Mouse (Mus musculus): Measurements from ENCODE around the gene Myg1.

The Myg1 gene

GRCm38 (mm10) chr15:102336946-102337345 is 5.4 kb downstream of the Myg1 start:
- in situ Hi-C loops (cut with MboI; ENCODE audit: low pct_unique_long_range_greater_than_20kb in 1 of 2, low sequenced_read_pairs in 2 of 2, unreplicated experiment in 1 of 2): no loop called here

DNA sequence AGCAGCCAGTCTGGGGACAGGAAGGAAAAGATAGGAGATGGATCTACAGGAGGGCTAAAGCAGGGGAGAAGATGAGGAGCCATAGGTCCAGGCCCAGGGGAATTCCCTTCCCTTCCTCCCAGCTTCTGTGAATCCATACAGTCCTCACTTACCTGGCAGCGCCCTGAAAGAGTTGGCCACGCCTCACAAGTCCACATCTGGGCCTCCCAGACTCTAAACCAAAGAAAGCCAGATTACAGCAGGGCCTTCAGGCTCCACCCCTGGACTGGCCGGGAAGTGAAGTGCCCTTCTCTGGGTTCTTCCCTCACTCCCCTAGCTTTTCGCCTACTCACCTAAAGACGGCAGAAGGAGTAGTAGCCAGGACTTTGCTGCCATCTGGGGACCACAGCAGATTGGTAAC is 8.1 kb downstream of the Myg1 start:
- in situ Hi-C loops (cut with MboI; ENCODE audit: low pct_unique_long_range_greater_than_20kb in 1 of 2, low sequenced_read_pairs in 2 of 2, unreplicated experiment in 1 of 2): no loop called here

GRCm38 (mm10) chr15:102341580-102341979 is 10.1 kb downstream of the Myg1 start:
- in situ Hi-C loops (cut with MboI; ENCODE audit: low pct_unique_long_range_greater_than_20kb in 1 of 2, low sequenced_read_pairs in 2 of 2, unreplicated experiment in 1 of 2): no loop called here

DNA sequence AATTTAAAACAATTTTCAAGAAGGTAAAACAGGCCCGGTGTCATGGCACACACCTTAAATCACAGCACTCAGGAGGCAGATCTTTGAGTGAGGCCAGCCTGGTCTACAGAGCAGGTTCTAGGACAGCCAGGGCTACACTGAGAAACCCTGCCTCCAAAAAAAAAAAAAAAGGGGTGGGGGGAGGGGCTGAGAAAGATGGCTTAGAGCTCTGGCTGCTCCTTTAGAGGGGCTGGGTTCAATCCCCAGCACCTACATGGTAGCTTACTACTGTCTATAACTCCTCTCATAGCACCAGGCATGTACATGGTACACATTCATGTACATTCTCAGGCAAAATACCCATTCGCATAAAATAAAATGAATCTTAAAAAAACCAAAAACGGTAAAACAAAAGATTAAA is 13.0 kb downstream of the Myg1 start:
- in situ Hi-C loops (cut with MboI; ENCODE audit: low pct_unique_long_range_greater_than_20kb in 1 of 2, low sequenced_read_pairs in 2 of 2, unreplicated experiment in 1 of 2): no loop called here

- in situ Hi-C loops (cut with MboI; ENCODE audit: low pct_unique_long_range_greater_than_20kb in 1 of 2, low sequenced_read_pairs in 2 of 2, unreplicated experiment in 1 of 2): no loop called here
Observed at GRCm38 (mm10) chr15:102346444-102346843, 14.9 kb downstream of the Myg1 start.

DNA sequence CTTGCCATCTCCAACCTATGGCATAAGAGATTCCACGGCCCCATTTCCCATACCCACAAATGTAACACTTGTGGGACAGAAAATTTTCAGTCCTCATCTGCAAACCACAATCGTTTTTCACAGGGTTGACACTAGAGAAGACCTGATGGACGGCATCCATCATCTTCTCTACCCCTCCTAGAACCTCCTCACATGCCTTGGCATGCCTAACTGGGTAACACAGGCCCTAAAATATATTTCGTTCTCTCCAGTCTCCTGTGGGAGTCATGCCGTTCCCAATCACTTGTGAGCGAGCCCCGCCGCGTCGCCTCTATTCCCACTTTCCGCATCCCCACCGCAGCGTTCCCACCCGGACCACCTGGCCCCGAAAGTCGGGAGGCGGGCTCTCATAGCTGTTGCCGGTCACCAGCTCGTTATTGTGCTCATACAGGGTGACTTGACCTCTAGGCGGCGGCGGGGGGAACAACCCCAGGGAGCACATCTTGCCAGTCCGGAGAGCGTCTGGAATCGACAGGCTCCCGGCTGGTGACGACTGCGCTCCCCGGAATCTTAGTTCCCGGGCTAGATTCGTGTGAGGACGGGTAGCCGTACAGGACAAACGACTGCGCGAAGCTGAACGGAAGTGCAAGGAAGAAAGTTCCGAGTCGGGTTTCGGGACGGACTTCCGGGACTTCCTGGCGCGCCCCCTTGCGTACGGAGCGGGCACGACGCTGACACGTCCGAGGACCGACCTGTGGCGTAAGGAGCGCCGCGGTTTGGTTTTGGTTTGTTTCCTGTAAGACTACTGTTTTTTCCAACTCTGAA is 18.8 kb downstream of the Myg1 start, which contains the start of gene Aaas:
Aaas (minus strand) TSS at position 634 of the 804 bp plus-strand sequence.
- in situ Hi-C loops (cut with MboI; ENCODE audit: low pct_unique_long_range_greater_than_20kb in 1 of 2, low sequenced_read_pairs in 2 of 2, unreplicated experiment in 1 of 2): no loop called here

DNA sequence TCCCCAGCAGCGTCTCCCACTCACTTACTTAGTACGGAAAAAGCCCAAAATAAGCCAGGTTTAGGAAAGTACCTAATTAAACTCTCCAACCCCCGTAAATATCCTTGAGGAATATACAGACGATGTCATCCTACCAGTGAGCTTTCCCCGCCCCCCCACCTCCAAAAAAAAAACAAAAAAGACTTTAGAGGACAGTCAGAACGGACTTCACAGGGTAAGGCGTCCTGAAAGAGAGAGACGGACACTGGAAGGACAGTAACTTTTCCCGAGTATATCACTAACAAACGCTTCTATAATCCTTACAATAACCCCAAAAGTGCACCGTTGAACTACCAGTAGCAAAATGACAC is 19.4 kb downstream of the Myg1 start:
- in situ Hi-C loops (cut with MboI; ENCODE audit: low pct_unique_long_range_greater_than_20kb in 1 of 2, low sequenced_read_pairs in 2 of 2, unreplicated experiment in 1 of 2): no loop called here

- in situ Hi-C loops (cut with MboI; ENCODE audit: low pct_unique_long_range_greater_than_20kb in 1 of 2, low sequenced_read_pairs in 2 of 2, unreplicated experiment in 1 of 2): no loop called here
Observed at GRCm38 (mm10) chr15:102352177-102352576, 20.7 kb downstream of the Myg1 start.

DNA sequence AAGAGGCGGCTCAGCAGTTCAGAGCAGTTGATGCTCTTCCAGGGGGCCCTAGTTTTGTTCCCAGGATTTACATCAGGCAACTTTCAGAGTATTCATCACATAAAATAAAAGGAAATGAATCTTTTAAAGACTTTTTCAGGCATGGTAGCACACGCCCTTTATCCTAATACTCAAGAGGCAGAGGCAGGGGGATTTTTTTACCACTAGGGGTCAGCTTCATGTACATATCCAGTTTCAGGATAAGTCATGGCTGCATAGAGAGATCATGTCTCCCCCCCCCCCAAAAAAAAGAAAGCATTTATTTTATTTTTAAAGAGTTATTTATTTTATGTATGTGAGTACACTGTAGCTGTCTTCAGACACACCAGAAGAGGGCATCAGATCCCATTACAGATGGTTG is 22.5 kb downstream of the Myg1 start:
- in situ Hi-C loops (cut with MboI; ENCODE audit: low pct_unique_long_range_greater_than_20kb in 1 of 2, low sequenced_read_pairs in 2 of 2, unreplicated experiment in 1 of 2): no loop called here

DNA sequence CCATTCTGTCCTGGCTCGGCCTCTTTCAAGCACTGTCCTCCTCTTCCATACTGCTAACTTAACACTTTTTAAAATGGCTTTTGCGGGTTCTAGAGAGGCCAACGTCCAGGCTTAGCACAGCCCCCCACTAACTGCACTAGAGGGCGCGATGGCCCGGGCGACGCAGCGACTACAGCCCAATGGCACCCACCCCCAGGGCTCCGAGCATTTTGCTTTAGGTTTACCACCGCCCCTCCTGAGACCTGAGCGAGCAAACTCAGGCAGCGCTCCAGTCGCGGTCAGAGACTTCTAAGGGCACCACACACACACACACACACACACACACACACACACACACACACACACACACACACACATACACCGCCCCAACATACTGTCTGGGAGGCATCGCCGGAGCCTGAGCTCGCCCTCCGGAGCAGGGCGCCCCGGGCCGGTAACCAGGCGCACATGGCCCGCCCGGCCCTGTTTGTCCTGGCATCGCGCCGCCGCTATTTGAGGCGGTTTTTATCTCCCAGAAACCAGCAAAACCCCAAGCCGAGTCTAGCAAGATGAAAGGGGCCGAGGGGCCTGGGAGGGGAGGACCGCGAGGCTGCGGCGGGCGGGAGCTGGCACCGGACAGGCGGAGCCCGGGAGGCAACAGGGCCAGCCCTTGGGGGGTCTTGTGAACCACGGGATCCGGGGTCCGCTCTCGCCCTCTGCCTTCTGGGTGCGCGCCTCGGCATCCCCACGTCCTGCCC is 23.8 kb downstream of the Myg1 start:
- in situ Hi-C loops (cut with MboI; ENCODE audit: low pct_unique_long_range_greater_than_20kb in 1 of 2, low sequenced_read_pairs in 2 of 2, unreplicated experiment in 1 of 2): no loop called here

DNA sequence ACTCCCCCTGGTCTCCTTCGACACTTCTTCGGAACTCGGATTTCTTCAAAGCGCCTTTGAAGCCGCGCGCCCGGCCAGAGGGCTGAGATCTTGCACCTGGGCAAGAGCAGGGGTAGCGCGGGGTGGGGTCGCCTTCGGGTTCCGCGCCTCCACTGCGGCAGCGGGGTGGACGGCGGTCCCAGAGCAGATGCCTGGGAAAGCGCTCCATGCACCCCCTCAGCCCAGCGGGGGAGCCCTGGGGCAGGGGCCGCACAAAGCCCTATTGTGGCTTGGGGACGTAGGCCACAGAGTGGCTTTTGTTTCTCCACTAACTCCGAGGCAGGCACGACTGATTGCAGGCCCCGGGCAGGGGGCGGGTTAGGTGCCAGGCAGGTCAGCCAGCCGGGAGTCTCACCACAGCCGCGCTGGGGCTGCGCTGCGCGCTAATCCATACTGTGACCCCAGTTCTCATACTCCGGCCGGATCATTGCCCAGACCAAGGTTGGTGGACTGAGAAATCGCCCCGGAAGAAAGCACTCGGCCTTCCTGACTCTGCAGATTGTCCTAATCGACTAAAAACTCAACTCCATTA is 24.4 kb downstream of the Myg1 start:
- in situ Hi-C loops (cut with MboI; ENCODE audit: low pct_unique_long_range_greater_than_20kb in 1 of 2, low sequenced_read_pairs in 2 of 2, unreplicated experiment in 1 of 2): no loop called here

DNA sequence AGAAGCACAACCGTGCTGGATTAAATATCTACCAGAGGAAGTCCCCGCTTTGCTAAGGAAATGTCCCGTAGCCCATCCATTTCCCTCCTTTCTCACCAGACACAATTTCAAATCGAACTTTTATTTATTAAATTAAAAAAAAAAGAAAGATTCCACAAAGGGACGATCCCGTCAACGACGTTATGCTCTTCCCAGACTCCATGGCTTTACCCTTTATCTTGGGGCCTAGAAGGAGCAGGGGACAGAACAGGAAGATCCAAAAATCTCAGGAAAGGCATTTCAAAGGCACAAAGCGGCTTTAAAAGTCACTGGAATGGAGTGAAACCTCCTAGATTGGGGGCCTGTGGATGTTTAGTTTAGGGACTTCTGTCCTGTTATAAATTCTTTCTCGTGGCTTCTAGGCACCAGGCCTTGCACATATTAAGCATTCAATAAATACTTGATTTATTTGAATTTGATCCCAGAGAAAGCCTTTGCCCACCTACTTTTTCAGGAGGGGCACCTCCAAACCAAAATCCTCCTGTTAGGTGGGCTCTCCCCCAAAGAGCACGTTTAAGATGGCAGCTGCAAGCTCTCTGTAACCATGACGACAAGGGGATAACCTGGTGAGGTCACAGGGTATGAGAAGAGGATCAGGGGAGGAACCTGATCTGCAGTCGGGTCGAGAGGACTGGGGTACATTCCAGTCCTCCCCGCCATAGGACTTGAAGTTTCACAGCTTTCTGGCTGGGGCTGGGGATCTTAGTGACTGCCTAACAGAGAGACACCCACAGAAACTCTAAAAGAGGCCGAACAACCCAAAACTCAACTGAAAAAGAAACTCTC is 25.2 kb downstream of the Myg1 start:
- in situ Hi-C loops (cut with MboI; ENCODE audit: low pct_unique_long_range_greater_than_20kb in 1 of 2, low sequenced_read_pairs in 2 of 2, unreplicated experiment in 1 of 2): no loop called here

- in situ Hi-C loops (cut with MboI; ENCODE audit: low pct_unique_long_range_greater_than_20kb in 1 of 2, low sequenced_read_pairs in 2 of 2, unreplicated experiment in 1 of 2): no loop called here
Observed at GRCm38 (mm10) chr15:102358126-102358525, 26.6 kb downstream of the Myg1 start.

- in situ Hi-C loops (cut with MboI; ENCODE audit: low pct_unique_long_range_greater_than_20kb in 1 of 2, low sequenced_read_pairs in 2 of 2, unreplicated experiment in 1 of 2): no loop called here
Observed at GRCm38 (mm10) chr15:102358834-102359233, 27.3 kb downstream of the Myg1 start.

DNA sequence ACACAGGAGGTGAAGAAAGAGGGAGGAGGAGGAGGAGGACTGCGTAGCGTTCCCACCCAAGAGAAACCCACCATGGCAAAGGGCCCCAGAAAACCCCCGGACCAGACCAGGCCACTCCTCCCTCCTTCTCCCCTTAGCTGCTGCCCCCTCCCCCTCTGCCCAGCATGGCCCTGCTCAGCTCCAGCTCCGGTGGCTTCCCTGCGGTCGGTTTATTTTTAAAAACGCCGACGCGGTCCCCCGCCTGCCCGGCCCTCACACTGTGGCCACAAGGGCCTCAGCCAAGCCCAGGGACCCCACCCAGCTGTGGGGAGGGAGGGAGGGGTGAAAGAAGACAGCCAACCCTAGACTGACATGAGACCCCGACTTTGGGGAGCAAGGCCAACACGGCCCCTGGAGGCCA is 31.1 kb downstream of the Myg1 start:
- in situ Hi-C loops (cut with MboI; ENCODE audit: low pct_unique_long_range_greater_than_20kb in 1 of 2, low sequenced_read_pairs in 2 of 2, unreplicated experiment in 1 of 2): no loop called here

DNA sequence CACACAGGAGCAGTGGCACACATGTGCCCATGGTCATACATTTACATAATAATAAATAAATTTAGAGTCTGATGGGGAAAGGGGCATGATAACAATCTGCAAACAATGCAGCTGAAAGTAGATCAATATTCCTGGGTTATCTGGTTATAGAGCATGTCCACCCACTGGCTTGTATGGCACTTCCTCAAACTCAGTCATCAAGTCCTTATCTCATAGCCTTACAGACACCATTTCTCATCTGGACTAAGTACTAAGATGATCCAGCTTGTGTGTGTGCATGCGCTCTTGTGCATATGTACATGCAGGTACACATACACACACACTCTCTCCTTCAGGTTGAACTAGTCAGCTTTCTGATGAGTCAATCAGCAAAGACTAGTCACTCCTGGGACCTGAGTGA is 33.2 kb downstream of the Myg1 start:
- in situ Hi-C loops (cut with MboI; ENCODE audit: low pct_unique_long_range_greater_than_20kb in 1 of 2, low sequenced_read_pairs in 2 of 2, unreplicated experiment in 1 of 2): no loop called here

GRCm38 (mm10) chr15:102366238-102366637 is 34.7 kb downstream of the Myg1 start:
- in situ Hi-C loops (cut with MboI; ENCODE audit: low pct_unique_long_range_greater_than_20kb in 1 of 2, low sequenced_read_pairs in 2 of 2, unreplicated experiment in 1 of 2): no loop called here

DNA sequence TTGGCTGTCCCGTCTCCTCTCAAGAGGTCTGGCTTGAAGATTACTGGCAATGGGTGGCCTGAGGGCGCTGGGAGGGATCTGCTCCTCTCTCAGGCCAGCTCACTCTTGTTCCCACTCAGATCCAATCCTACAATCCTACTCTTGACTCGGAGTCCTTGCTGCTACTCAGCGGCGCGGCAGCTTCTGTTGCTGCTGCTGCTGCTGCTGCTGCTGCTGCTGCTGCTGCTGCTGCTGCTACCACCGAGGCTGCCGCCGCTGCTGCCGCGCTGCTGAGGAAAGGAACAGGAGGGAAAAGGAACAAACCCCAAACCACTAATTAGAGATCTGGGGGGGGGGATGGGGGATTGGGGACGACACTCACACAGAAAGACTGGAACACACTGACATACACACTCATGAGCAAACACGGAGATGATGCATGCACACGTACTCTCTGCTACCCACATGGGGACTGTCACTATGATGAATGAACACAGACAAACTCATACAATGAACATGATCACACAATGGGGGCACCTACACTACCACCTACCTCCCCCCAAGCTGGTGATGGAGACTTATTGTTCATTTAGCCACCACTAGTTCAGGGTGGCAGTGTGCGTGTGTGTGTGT is 35.3 kb downstream of the Myg1 start, which contains the start of gene Sp7:
Sp7 (minus strand) TSS at position 450 of the 612 bp plus-strand sequence.
- in situ Hi-C loops (cut with MboI; ENCODE audit: low pct_unique_long_range_greater_than_20kb in 1 of 2, low sequenced_read_pairs in 2 of 2, unreplicated experiment in 1 of 2): no loop called here
